Mouse (Mus musculus): ENCODE data around the gene Zfp568.

Gene Zfp568

GRCm38 (mm10) chr7:29992698-29993097, 8.9 kb downstream of the Zfp568 start:
- no peak for DNase-seq

GRCm38 (mm10) chr7:29993340-29993739, 9.6 kb downstream of the Zfp568 start:
- no peak for DNase-seq

- no peak for DNase-seq
These were observed 11.4 kb downstream of the Zfp568 start for GRCm38 (mm10) chr7:29995134-29995533.

GRCm38 (mm10) chr7:30000601-30001000, 16.8 kb downstream of the Zfp568 start:
- DNase-seq, result no peak

- DNase-seq, result peak; percentile 15
These were observed 23.8 kb downstream of the Zfp568 start for GRCm38 (mm10) chr7:30007601-30008000.

GRCm38 (mm10) chr7:30008020-30008690, 24.4 kb downstream of the Zfp568 start:
- no peak for DNase-seq

- DNase-seq, result peak; percentile 56
These were observed 25.7 kb downstream of the Zfp568 start for GRCm38 (mm10) chr7:30009321-30010085.

- DNase-seq, result no peak
These were observed 26.9 kb downstream of the Zfp568 start for GRCm38 (mm10) chr7:30010551-30011195.

- peak; percentile 33 for DNase-seq
These were observed 29.2 kb downstream of the Zfp568 start for GRCm38 (mm10) chr7:30012956-30013363.

- no peak for DNase-seq
These were observed 33.5 kb downstream of the Zfp568 start for GRCm38 (mm10) chr7:30017226-30017625.

GRCm38 (mm10) chr7:30019543-30019942, 35.8 kb downstream of the Zfp568 start:
- DNase-seq, result no peak

- DNase-seq, result no peak
These were observed 39.6 kb downstream of the Zfp568 start for GRCm38 (mm10) chr7:30023324-30023723.

- no peak for DNase-seq
These were observed 40.0 kb downstream of the Zfp568 start for GRCm38 (mm10) chr7:30023800-30024199.

- no peak for DNase-seq
These were observed 41.6 kb downstream of the Zfp568 start for GRCm38 (mm10) chr7:30025358-30025757.

- DNase-seq, result no peak
These were observed 43.6 kb downstream of the Zfp568 start for GRCm38 (mm10) chr7:30027331-30027730.

- no peak for DNase-seq
These were observed 44.8 kb downstream of the Zfp568 start for GRCm38 (mm10) chr7:30028572-30028971.

GRCm38 (mm10) chr7:30030677-30031076, 46.9 kb downstream of the Zfp568 start:
- no peak for DNase-seq

- no peak for DNase-seq
These were observed 47.6 kb downstream of the Zfp568 start for GRCm38 (mm10) chr7:30031379-30031778.

- DNase-seq, result no peak
These were observed 50.6 kb downstream of the Zfp568 start for GRCm38 (mm10) chr7:30034331-30034730.

- no peak for DNase-seq
These were observed 60.6 kb downstream of the Zfp568 start for GRCm38 (mm10) chr7:30044354-30044753.

- no peak for DNase-seq
These were observed 64.4 kb downstream of the Zfp568 start for GRCm38 (mm10) chr7:30048126-30048525.

- peak; percentile 93 for DNase-seq
These were observed 67.3 kb downstream of the Zfp568 start, which contains the start of gene Zfp14 for GRCm38 (mm10) chr7:30050882-30051548. Gene Zfp14 (minus strand): TSS chr7:30051380.

GRCm38 (mm10) chr7:30053591-30053990, 69.8 kb downstream of the Zfp568 start:
- no peak for DNase-seq

Measured in right cerebral cortex, postnatal 25 days (tissue).